Mouse (Mus musculus) liver, postnatal 0 days (tissue): ENCODE measurements at regions not wholly inside any gene's neighbourhood (a gene's known extent, or its start where the extent isn't known, plus 50 kb on each side); places are given as distances from the start of the nearest gene placed in this dataset.

Source experiments
- CTCF ChIP-seq: sonication (generic); IDR thresholded peaks from 2 replicates; pipeline ENCODE4 v1.5.1; 2016; ENCODE audit warnings: antibody characterized with exemption, low read depth
- EP300 ChIP-seq: IDR thresholded peaks from 2 replicates; pipeline ENCODE4 v1.6.1; 2016; ENCODE audit warnings: antibody characterized with exemption, low read depth, mild to moderate bottlenecking

DNA sequence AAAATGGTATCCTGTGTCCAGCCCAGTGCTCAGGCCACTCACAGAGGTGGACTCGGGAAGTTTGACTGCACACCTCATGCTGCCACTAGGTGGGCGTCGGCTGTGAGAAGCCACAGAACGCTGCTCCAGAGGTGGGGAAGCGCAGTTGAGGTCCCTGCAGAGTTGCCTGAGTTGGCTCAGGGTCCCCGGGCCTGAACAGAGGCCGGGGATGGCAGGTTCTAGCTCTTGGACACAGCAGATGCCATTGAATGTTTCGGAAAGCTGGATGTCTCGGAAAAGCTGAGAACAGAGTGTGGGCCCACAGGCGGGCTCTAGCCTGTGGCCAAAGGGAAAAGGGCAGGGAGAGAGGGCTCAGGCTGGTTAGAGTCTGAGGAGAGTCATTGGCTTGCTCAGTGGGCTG, 273.2 kb upstream of the Far2 start:
- TF ChIP-seq CTCF (no peak), EP300 (no peak)
